Mouse (Mus musculus): ENCODE measurements at regions not wholly inside any gene's neighbourhood (a gene's known extent, or its start where the extent isn't known, plus 50 kb on each side); places are given as distances from the start of the nearest gene placed in this dataset.
"Not testable (repeated sequence)": the region's sequence is repeated elsewhere in the genome, so short reads cannot be mapped to it uniquely, and the experiment has no call there.

DNA sequence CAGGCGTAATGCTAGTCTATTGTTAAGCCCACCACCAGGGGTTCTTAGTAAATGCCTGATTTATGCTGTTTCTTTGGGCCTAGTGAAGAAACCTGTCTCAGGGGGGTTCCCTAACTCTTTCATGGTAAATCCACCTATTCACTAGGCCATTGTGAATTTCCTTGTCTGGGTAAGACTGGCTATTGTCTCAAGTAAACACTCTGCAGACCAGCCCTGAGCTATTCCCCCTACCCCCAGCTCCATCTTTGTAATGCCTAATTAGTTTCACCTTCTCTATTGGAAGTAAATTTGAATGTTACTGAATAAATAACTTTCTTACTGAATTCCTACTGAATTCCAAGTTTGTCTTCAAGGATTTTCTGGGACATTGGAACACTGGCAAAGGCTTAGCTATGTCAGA lies 656.2 kb downstream of the Hdgfl1 start:
- H3K9ac ChIP-seq; H3K36me3 ChIP-seq (replicated peaks); ATAC-seq (replicated peaks); H3K4me1 ChIP-seq; H3K27ac ChIP-seq; H3K9me3 ChIP-seq; H3K4me3 ChIP-seq; H3K27me3 ChIP-seq (replicated peaks); H3K4me2 ChIP-seq: not testable (repeated sequence)
- 15% methylated on average over 1 of the region's 1 CpGs for WGBS

DNA sequence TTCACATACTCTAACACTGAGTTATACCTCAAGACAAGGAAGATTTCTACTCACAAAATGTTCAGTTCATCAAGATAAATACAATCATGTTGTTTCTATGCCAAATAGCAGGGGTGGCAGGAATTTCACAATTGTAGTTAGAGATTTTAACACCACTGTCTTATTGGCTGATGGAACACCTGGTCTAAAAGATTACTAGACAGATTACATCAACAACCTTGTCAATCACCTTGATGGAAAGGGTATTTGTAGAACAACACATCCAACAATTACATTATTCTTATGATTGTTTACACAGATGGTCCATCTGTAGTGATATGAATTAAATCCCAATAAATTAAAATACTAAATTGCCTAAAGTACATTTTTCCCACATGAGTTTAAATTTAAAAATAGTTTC lies 657.4 kb downstream of the Hdgfl1 start:
- Histone ChIP-seq H3K27ac (no peak overlapping the region), H3K4me3 (no peak overlapping the region), H3K4me2 (no peak overlapping the region), H3K9me3 (no peaks in the 10 kb centered on the region), H3K36me3 (replicated peaks) (no peaks in the 10 kb centered on the region), H3K27me3 (replicated peaks) (no peaks in the 10 kb centered on the region), H3K4me1 (no peaks in the 10 kb centered on the region), H3K9ac (no peak overlapping the region)
- ATAC-seq (replicated peaks) = no peak

DNA sequence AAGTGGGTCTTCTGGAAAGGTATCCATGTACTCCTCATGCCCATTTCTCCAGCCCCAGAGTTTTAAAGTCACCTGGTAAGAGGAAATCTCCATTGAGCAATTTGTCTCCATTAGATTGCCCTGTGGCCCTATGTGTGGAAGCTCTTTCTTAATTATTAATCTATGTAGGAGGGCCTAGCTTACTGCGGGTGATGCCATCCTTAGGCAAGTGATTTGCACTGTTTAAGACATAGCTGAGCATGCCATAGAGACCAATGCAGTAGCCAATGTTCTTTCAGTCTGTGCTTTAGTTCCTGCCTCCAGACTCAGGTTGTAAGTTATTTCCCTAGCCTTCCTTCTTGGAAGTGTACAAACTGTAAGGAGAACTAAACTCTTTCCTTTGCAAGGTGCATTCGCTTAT lies 661.0 kb downstream of the Hdgfl1 start:
- Histone ChIP-seq H3K4me3 (no peak overlapping the region), H3K4me2 (no peak overlapping the region), H3K27me3 (replicated peaks) (no peaks in the 10 kb centered on the region), H3K36me3 (replicated peaks) (no peaks in the 10 kb centered on the region), H3K4me1 (no peaks in the 10 kb centered on the region), H3K9ac (no peak overlapping the region), H3K27ac (no peak overlapping the region), H3K9me3 (no peaks in the 10 kb centered on the region)
- 89% methylated on average over 2 of the region's 2 CpGs for WGBS
- ATAC-seq (replicated peaks) = no peak

DNA sequence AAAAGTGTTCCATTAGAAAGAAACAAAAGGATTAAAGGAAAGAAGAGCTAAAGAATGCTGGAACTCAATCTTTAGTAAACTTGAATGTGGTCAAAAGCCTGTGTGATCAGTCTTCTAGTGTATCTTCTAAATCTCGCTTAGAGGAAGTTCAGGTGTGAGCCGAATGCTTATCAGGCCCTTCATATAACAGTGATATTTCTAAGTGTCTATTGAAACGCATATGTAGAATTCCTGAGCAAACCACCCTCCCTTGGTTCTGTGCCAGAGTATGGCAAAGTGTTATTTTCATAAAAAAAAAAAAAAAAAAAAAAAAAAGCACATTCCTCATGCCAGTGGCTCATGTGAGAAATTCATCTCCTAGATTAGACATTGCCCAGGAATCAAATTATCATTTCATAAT lies 681.2 kb downstream of the Hdgfl1 start:
- no peak overlapping the region for H3K4me3 ChIP-seq
- no peak for ATAC-seq (replicated peaks)
- H3K27ac ChIP-seq = no peak overlapping the region
- H3K4me1 ChIP-seq = no peaks in the 10 kb centered on the region
- 86% methylated on average over 3 of the region's 3 CpGs for WGBS
- H3K9ac ChIP-seq = no peak overlapping the region
- no peak overlapping the region for H3K4me2 ChIP-seq
- H3K36me3 ChIP-seq (replicated peaks) = no peaks in the 10 kb centered on the region
- H3K27me3 ChIP-seq (replicated peaks) = no peaks in the 10 kb centered on the region
- H3K9me3 ChIP-seq = no peaks in the 10 kb centered on the region

DNA sequence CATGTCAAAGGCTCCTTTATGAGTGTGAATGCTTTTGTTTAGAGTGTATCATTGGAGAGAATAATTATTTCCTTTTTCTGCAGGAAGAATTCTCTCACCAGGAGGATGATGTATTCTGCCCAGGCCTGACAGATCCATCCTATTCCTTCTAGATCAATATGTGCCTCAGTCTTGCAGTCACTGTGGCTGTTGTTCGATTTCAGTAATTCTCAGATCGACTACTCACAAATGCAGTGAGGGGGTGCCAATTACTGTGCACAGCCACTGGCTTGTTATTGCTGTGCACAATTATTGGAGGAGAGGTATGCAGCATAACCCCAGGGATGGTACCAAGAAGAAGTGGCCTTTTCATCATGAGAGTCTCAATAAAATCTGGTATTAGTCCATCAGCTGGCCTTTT lies 689.2 kb downstream of the Hdgfl1 start:
- Histone ChIP-seq H3K4me1 (no peaks in the 10 kb centered on the region), H3K4me2 (no peak overlapping the region), H3K9me3 (no peaks in the 10 kb centered on the region), H3K4me3 (no peak overlapping the region), H3K27me3 (replicated peaks) (no peaks in the 10 kb centered on the region), H3K9ac (no peak overlapping the region), H3K36me3 (replicated peaks) (no peaks in the 10 kb centered on the region), H3K27ac (peak overlapping the region; percentile 65)
- ATAC-seq (replicated peaks) = peak; percentile 78; the same call in 1 of the 2 replicates
- WGBS = 46% methylated on average over 2 of the region's 2 CpGs

DNA sequence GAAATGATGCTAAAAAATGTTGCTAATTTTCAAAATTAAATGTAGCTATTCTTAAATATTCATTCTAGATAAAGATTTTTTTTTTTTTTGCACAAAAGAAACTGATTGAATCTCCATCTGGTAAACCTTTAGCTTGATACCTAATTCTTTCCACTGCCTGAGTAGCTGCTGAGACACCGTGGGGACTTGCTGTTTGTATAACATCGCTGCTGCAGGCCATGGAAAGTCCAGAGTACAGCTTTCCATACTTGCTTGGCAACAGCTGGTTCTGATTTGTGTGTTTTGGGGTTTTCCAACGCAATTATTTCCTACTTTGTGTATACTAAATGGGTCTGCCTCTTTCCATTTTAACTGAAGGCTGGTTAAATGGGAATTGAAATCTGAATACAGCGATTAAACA lies 689.7 kb downstream of the Hdgfl1 start:
- no peak for ATAC-seq (replicated peaks)
- H3K27ac ChIP-seq = peak overlapping the region; percentile 58; the same call in 1 of the 2 replicates

DNA sequence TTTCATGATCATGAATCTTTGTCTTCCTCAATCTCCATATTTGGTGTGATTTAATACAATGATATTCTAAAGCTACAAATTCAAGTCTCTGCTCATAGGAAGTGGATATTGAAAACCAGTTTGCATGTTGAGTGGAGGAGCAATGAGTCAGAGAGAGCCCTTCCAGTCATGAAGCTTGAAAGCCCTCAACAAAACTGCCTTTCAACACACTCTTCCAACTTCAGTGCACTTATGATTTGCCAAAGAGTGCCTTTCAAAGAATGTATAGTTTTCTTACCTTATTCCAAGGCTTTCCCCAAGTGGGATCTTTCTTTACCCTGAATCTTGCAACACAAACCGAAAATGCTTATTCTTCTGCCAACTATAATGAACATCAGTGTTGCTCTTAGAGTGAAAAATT lies 690.6 kb downstream of the Hdgfl1 start:
- Histone ChIP-seq H3K27ac (no peak overlapping the region), H3K36me3 (replicated peaks) (no peaks in the 10 kb centered on the region), H3K9me3 (no peaks in the 10 kb centered on the region), H3K4me1 (no peaks in the 10 kb centered on the region), H3K4me3 (no peak overlapping the region), H3K27me3 (replicated peaks) (no peaks in the 10 kb centered on the region), H3K4me2 (no peak overlapping the region), H3K9ac (no peak overlapping the region)
- no peak for ATAC-seq (replicated peaks)
- 96% methylated on average over 1 of the region's 1 CpGs for WGBS

More for the DNA sequence above, 689.7 kb downstream of the Hdgfl1 start:
- 56% methylated on average over 4 of the region's 4 CpGs for WGBS
- H3K9ac ChIP-seq = no peak overlapping the region
- H3K9me3 ChIP-seq = no peaks in the 10 kb centered on the region
- no peaks in the 10 kb centered on the region for H3K4me1 ChIP-seq
- H3K4me2 ChIP-seq = no peak overlapping the region
- no peak overlapping the region for H3K4me3 ChIP-seq
- no peaks in the 10 kb centered on the region for H3K27me3 ChIP-seq (replicated peaks)
- H3K36me3 ChIP-seq (replicated peaks) = no peaks in the 10 kb centered on the region

DNA sequence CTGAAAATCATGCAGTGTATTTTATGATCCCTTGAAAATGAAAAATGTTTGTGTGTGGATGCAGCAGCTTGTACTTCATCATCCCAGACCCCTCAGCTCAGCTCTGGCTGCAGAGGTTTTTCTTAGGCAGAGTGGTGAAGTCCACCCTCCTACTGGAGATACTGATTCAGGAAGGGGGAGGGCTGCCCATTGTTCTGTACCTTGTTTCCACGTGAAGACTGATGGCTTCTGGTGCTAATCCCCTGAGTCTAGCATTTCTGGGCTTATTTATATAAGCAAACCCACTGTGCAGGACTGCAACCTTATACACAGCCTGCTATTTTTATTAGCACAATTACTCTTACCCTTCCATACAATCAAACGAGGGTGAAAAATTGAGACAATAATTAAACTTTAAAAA lies 708.6 kb downstream of the Hdgfl1 start:
- no peak overlapping the region for H3K4me3 ChIP-seq
- no peaks in the 10 kb centered on the region for H3K27me3 ChIP-seq (replicated peaks)
- H3K4me2 ChIP-seq = no peak overlapping the region
- no peak overlapping the region for H3K9ac ChIP-seq
- WGBS = 27% methylated on average over 2 of the region's 2 CpGs
- no peaks in the 10 kb centered on the region for H3K9me3 ChIP-seq
- H3K27ac ChIP-seq = no peak overlapping the region
- no peak for ATAC-seq (replicated peaks)
- H3K36me3 ChIP-seq (replicated peaks) = no peaks in the 10 kb centered on the region
- no peaks in the 10 kb centered on the region for H3K4me1 ChIP-seq

DNA sequence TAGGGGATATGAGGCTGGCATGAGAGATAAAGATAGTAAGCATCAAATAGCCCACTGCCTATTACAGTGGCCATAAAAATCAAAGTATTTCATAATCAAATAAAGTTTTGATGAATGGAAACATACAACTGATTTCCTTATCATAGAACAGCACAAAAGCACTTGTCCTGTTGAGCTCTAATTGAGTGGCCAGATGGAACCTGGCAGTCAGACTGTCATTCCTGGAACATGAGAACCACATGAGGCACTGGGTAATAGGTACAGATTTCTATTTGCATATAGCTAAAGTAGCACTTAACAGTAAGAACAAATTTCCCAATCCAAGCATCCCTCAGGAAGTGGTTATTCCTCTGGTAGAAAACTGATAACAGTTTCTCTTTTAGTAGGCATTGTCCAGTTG lies 732.3 kb downstream of the Hdgfl1 start:
- Histone ChIP-seq H3K36me3 (replicated peaks) (no peaks in the 10 kb centered on the region), H3K4me3 (no peak overlapping the region), H3K27ac (no peak overlapping the region), H3K4me2 (no peak overlapping the region), H3K9ac (no peak overlapping the region), H3K4me1 (no peaks in the 10 kb centered on the region), H3K27me3 (replicated peaks) (no peaks in the 10 kb centered on the region), H3K9me3 (no peaks in the 10 kb centered on the region)
- ATAC-seq (replicated peaks) = no peak

DNA sequence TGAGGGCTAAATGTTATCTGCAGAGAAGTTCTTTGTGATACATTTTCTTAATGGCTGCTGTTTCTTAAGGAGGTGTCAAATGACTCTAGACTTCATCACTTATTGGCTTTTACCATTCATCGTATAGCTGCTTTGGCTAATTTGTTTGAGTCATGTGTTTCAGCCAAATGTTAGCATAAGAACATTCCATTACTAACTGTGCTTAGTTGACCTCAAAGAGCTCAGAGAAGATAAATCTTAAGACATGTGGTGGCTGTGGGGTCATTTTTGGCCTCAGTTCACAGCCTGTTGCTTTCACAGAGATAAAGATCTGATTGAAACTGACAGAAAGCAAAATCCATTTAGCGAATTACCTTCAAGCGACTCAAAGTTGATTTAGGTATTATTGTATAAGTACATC lies 743.6 kb downstream of the Hdgfl1 start:
- Histone ChIP-seq H3K27ac (no peak overlapping the region), H3K4me2 (no peak overlapping the region), H3K27me3 (replicated peaks) (no peaks in the 10 kb centered on the region), H3K4me3 (no peak overlapping the region), H3K36me3 (replicated peaks) (no peaks in the 10 kb centered on the region), H3K9ac (no peak overlapping the region), H3K9me3 (no peaks in the 10 kb centered on the region), H3K4me1 (no peaks in the 10 kb centered on the region)
- WGBS = 88% methylated on average over 3 of the region's 3 CpGs
- ATAC-seq (replicated peaks) = no peak

DNA sequence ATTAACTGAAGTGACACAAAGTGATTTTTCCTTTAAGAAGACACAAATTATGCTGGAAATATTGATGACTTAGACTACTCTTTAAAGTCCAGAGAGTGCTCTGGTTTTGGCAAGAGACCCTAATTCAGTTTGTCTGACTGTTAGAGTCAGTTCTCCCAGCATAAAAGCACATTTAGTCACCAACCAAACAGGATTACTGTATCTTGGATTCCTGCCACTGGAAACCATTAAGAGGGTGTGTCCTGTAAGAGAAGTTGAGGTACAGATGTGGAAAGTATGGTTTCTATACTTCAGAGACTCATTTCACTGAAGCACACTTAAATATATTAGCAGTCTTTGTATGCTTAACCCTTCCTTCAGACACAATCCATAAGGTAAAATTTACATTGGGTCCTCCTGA lies 745.3 kb downstream of the Hdgfl1 start:
- Histone ChIP-seq H3K27ac (no peak overlapping the region), H3K4me3 (no peak overlapping the region), H3K36me3 (replicated peaks) (no peaks in the 10 kb centered on the region), H3K9ac (no peak overlapping the region), H3K9me3 (no peaks in the 10 kb centered on the region), H3K27me3 (replicated peaks) (no peaks in the 10 kb centered on the region), H3K4me1 (no peaks in the 10 kb centered on the region), H3K4me2 (no peak overlapping the region)
- ATAC-seq (replicated peaks) = no peak

DNA sequence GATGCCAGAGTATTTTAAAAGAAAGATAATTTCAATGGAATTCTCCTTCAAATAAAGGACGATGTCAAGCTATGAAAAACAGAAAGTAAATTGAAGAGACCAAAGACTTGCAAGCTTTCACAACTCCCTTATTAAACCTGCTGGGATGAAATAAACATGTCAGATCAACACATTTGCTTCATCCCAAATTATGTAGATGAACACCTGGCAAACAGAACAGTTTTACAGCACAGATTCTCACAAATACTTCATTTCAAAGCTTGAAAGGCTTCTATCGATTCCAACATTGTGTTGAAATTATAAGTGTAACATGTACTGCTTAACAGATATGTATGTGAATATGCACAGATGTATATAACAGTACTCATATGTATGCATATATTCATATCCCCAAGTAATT lies 749.5 kb downstream of the Hdgfl1 start:
- H3K9ac ChIP-seq = no peak overlapping the region
- ATAC-seq (replicated peaks) = no peak
- no peak overlapping the region for H3K4me2 ChIP-seq
- H3K36me3 ChIP-seq (replicated peaks) = no peaks in the 10 kb centered on the region
- no peaks in the 10 kb centered on the region for H3K9me3 ChIP-seq
- no peaks in the 10 kb centered on the region for H3K27me3 ChIP-seq (replicated peaks)
- no peaks in the 10 kb centered on the region for H3K4me1 ChIP-seq
- 84% methylated on average over 2 of the region's 2 CpGs for WGBS
- no peak overlapping the region for H3K27ac ChIP-seq
- H3K4me3 ChIP-seq = no peak overlapping the region

DNA sequence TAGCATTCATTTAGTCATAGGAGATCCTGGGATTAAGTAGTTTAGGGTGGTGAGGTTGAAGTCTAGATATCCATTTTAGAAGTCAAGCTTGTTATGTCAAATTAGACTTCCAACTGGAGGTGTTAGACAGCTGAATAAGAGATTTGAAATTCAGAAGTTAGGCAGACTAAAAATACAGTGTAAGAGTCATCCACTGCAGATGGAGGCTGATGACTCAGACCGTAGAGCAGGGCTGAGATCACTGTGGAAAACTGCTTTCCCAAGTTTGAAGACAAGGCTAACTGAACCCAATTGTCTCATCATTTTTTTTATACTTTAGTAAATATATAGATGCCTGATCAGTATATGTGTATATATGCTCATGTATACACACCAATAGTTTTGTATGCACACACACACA lies 738.8 kb upstream of the Nrsn1 start:
- H3K27ac ChIP-seq = no peak overlapping the region
- no peak overlapping the region for H3K9ac ChIP-seq
- 95% methylated on average over 1 of the region's 1 CpGs for WGBS
- no peak overlapping the region for H3K4me2 ChIP-seq
- ATAC-seq (replicated peaks) = no peak
- H3K4me3 ChIP-seq = no peak overlapping the region
- no peaks in the 10 kb centered on the region for H3K4me1 ChIP-seq
- no peaks in the 10 kb centered on the region for H3K36me3 ChIP-seq (replicated peaks)
- H3K9me3 ChIP-seq = no peaks in the 10 kb centered on the region
- no peaks in the 10 kb centered on the region for H3K27me3 ChIP-seq (replicated peaks)
